Mouse (Mus musculus) heart, adult 2 months (tissue): ENCODE results near the gene Bend7. TPM values are rescaled to one million over a fixed set of nuclear protein-coding genes. Genes with fewer than 3 reads are reported as not detected.

Experiments used
- DNase-seq, 2 experiments: peaks; one replicate each; pipeline ENCODE4 v3.0.0; 2021
- H3K27ac ChIP-seq: fragments of 200-600 bp; 2 replicates; pipeline ENCODE4 v1.8.1; 2022
- H3K27me3 ChIP-seq: fragments of 200-500 bp; 2 replicates; pipeline ENCODE4 v1.6.1; 2012; ENCODE audit warnings: mild to moderate bottlenecking, low read length, inconsistent platforms, mixed read lengths; ENCODE audit not compliant: control insufficient read depth, insufficient read depth
- H3K36me3 ChIP-seq: fragments of 200-500 bp; 2 replicates; pipeline ENCODE4 v1.6.1; 2012; ENCODE audit warnings: low read length, inconsistent platforms; ENCODE audit not compliant: control insufficient read depth, insufficient read depth
- H3K4me1 ChIP-seq: fragments of 200-500 bp; 2 replicates; pipeline ENCODE4 v1.6.1; 2011; ENCODE audit warnings: low read length; ENCODE audit not compliant: control insufficient read depth, insufficient read depth
- H3K4me3 ChIP-seq: fragments of 200-600 bp; 2 replicates; pipeline ENCODE4 v1.8.1; 2022
- H3K79me2 ChIP-seq: fragments of 200-500 bp; replicated peaks from 2 replicates; pipeline ENCODE4 v1.6.1; 2012; ENCODE audit warnings: mild to moderate bottlenecking, inconsistent platforms, low read length, moderate library complexity, mixed read lengths; ENCODE audit not compliant: control insufficient read depth, insufficient read depth
- H3K9ac ChIP-seq: fragments of 200-500 bp; 2 replicates; pipeline ENCODE4 v1.6.1; 2012; ENCODE audit warnings: low read depth, mild to moderate bottlenecking, control low read depth, inconsistent platforms, low read length, mixed read lengths
- CTCF ChIP-seq: fragments of 200-600 bp; IDR thresholded peaks from 2 replicates; pipeline ENCODE4 v1.8.1; 2022; ENCODE audit warnings: antibody characterized with exemption, mild to moderate bottlenecking, moderate library complexity
- EP300 ChIP-seq: fragments of 200-500 bp; IDR thresholded peaks from 2 replicates; pipeline ENCODE4 v1.6.1; 2011; ENCODE audit warnings: low read depth, low read length, control low read depth; ENCODE audit not compliant: insufficient read depth
- POLR2A ChIP-seq: fragments of 200-500 bp; IDR thresholded peaks from 2 replicates; pipeline ENCODE4 v1.6.1; 2011; ENCODE audit warnings: mild to moderate bottlenecking, low read depth, low read length, control low read depth; ENCODE audit not compliant: insufficient read depth
- WGBS: fragments of 180-500 bp; shearing (Covaris S2); methylation state at CpG from one replicate; pipeline ENCODE4 v1.1.7; 2018; 5-methylcytosine and 5-hydroxymethylcytosine counted together
- intact Hi-C: fragments of 180-260 bp; cut with DNase I; formaldehyde crosslinking; loops from one replicate; pipeline ENCODE4 v1.15.1; 2025
- polyA plus RNA-seq: library from polyadenylated mRNA; depleted of rRNA; stranded (reverse); fragments of >200 nt; gene quantifications from 2 replicates; pipeline ENCODE4 v1.2.3, GENCODE M21; 2012
- total RNA-seq, 2 experiments: library from RNA; stranded (reverse); gene quantifications; 2 replicates each; pipeline ENCODE4 v1.2.3; 2021

The Bend7 gene
- total and polyA plus RNA-seq, 3 experiments, result 2.9 to 5.5 (median 4.5) TPM

- Histone ChIP-seq H3K36me3 (no peaks in the 10 kb centered on the region), H3K4me3 (no peak overlapping the region), H3K9ac (no peak overlapping the region), H3K27ac (no peak overlapping the region), H3K79me2 (no peaks in the 10 kb centered on the region), H3K4me1 (no peaks in the 10 kb centered on the region), H3K27me3 (no peaks in the 10 kb centered on the region)
- intact Hi-C loops, result no loop called here
- no peak for DNase-seq
- TF ChIP-seq EP300 (no peak), POLR2A (no peak), CTCF (no peak)
- 92% methylated on average over 6 of the region's 6 CpGs for WGBS
Observed at GRCm38 (mm10) chr2:4751918-4752317, 34.3 kb downstream of the Bend7 start.

DNA sequence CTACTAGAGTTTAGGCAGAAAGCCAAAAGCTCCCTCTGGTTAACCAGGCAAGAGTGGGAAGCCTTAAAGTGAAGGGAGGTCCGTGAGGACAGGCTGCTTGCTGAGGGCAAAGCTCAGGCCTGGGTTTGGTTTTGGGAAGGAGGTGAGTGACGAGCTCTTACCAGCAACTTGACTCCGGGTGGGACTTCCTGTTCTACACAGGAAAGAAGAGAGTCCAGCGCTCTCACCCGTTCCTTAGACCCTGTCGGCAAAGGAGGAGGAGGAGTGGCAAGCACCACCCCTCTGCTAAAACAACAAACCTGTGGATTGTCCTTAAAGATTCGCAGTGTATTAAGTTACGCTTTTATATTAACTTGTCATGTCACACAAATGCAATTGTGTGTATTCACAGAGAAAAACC is 38.1 kb downstream of the Bend7 start:
- Histone ChIP-seq H3K79me2 (no peaks in the 10 kb centered on the region), H3K4me1 (no peaks in the 10 kb centered on the region), H3K36me3 (no peaks in the 10 kb centered on the region), H3K27me3 (no peaks in the 10 kb centered on the region), H3K27ac (no peak overlapping the region), H3K4me3 (no peak overlapping the region), H3K9ac (no peak overlapping the region)
- no peak for TF ChIP-seq EP300
- TF ChIP-seq POLR2A, result no peak
- no peak for TF ChIP-seq CTCF
- intact Hi-C loops, result no loop called here
- DNase-seq, result no peak
- WGBS, result 62% methylated on average over 8 of the region's 8 CpGs

GRCm38 (mm10) chr2:4757218-4757617 is 39.6 kb downstream of the Bend7 start:
- H3K36me3 ChIP-seq, result no peaks in the 10 kb centered on the region
- H3K4me3 ChIP-seq, result no peak overlapping the region
- no peak overlapping the region for H3K27ac ChIP-seq
- DNase-seq, result no peak
- H3K9ac ChIP-seq, result no peak overlapping the region
- no peaks in the 10 kb centered on the region for H3K79me2 ChIP-seq
- 84% methylated on average over 3 of the region's 3 CpGs for WGBS
- intact Hi-C loops, result no loop called here
- H3K4me1 ChIP-seq, result no peaks in the 10 kb centered on the region
- TF ChIP-seq CTCF, result no peak
- TF ChIP-seq EP300, result no peak
- TF ChIP-seq POLR2A, result no peak
- no peaks in the 10 kb centered on the region for H3K27me3 ChIP-seq

DNA sequence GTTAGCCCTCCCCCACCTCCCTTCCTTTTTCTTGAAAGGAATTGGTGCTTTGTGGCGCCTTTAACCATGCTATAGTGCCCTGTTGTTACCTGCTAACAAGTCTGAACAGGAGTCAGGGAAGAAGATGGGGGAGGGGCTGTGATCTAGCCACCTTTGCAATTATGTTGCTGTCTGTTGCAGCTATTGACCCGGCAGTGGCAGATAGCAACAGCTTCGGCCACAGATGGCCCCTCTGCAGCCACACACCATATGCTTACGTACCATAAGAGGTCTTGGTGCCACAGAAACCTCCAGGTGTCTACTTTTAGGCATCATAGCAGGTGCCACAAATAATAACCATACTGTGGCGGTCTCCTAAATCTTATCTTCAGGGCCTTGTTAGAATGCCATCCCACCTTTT is 43.1 kb downstream of the Bend7 start:
- no peak for DNase-seq
- TF ChIP-seq EP300, result no peak
- TF ChIP-seq POLR2A, result no peak
- TF ChIP-seq CTCF, result no peak
- WGBS, result 82% methylated on average over 5 of the region's 5 CpGs

GRCm38 (mm10) chr2:4761906-4762305 is 44.3 kb downstream of the Bend7 start:
- Histone ChIP-seq H3K36me3 (no peaks in the 10 kb centered on the region), H3K79me2 (no peaks in the 10 kb centered on the region), H3K4me3 (no peak overlapping the region), H3K9ac (no peak overlapping the region), H3K27ac (no peak overlapping the region), H3K27me3 (no peaks in the 10 kb centered on the region), H3K4me1 (no peaks in the 10 kb centered on the region)
- no peak for DNase-seq
- TF ChIP-seq POLR2A (no peak), CTCF (no peak), EP300 (no peak)
- WGBS, result 71% methylated on average over 5 of the region's 5 CpGs
- intact Hi-C loops, result no loop called here

More for the DNA sequence above, 43.1 kb downstream of the Bend7 start:
- Histone ChIP-seq H3K4me1 (no peaks in the 10 kb centered on the region), H3K36me3 (no peaks in the 10 kb centered on the region), H3K27ac (no peak overlapping the region), H3K4me3 (no peak overlapping the region), H3K79me2 (no peaks in the 10 kb centered on the region), H3K27me3 (no peaks in the 10 kb centered on the region), H3K9ac (no peak overlapping the region)
- intact Hi-C loops, result no loop called here

DNA sequence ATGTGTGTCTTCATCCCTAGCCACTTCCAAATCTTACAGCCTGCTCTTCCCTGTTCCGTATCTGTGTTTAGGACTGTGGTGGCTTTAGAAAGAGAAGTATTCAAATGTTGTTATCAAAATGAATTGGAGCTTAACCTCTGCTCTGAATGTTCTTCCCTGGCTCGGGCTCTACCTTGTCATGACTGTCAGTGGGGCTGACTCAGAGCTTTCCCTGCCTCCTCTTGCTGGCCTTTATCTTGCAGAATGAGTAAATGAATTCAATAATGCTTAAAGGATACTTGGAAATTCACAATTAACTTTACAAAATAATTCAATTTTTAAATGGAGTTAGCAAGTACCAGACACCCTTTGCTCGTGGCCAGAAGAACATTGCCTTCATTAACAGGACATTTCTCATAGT is 46.4 kb downstream of the Bend7 start:
- no peaks in the 10 kb centered on the region for H3K27me3 ChIP-seq
- WGBS, result 85% methylated on average over 3 of the region's 3 CpGs
- DNase-seq, result no peak
- intact Hi-C loops, result no loop called here
- no peaks in the 10 kb centered on the region for H3K79me2 ChIP-seq
- H3K4me3 ChIP-seq, result no peak overlapping the region
- no peak overlapping the region for H3K9ac ChIP-seq
- no peaks in the 10 kb centered on the region for H3K36me3 ChIP-seq
- TF ChIP-seq POLR2A (no peak), EP300 (no peak), CTCF (no peak)
- no peak overlapping the region for H3K27ac ChIP-seq
- no peaks in the 10 kb centered on the region for H3K4me1 ChIP-seq
